Mouse (Mus musculus): ENCODE measurements around the gene Whamm.
A peak's percentile ranks its signal among the peaks of the same experiment; 100 is the strongest.

The Whamm gene

DNA sequence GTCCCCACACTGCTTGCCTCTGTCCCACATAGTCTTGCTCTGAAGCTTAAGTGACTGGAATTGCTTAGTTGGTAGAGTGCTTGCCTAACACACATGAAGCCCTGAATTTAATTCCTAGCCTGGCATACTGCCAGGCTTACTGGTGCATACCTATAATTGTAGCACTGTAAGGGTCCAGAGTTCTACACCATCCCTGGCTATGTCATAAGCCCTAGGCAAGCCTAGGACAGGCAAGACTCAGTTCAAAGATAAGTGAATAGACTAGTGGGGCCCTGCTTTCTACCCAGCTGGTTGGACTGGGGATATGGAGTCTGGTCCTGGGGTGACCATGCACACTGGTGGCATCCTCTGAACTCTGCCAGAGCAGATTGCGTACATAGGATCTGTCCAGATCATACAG lies 26.6 kb downstream of the Whamm start:
- DNase-seq (ENCODE audit: low spot score): no peak

DNA sequence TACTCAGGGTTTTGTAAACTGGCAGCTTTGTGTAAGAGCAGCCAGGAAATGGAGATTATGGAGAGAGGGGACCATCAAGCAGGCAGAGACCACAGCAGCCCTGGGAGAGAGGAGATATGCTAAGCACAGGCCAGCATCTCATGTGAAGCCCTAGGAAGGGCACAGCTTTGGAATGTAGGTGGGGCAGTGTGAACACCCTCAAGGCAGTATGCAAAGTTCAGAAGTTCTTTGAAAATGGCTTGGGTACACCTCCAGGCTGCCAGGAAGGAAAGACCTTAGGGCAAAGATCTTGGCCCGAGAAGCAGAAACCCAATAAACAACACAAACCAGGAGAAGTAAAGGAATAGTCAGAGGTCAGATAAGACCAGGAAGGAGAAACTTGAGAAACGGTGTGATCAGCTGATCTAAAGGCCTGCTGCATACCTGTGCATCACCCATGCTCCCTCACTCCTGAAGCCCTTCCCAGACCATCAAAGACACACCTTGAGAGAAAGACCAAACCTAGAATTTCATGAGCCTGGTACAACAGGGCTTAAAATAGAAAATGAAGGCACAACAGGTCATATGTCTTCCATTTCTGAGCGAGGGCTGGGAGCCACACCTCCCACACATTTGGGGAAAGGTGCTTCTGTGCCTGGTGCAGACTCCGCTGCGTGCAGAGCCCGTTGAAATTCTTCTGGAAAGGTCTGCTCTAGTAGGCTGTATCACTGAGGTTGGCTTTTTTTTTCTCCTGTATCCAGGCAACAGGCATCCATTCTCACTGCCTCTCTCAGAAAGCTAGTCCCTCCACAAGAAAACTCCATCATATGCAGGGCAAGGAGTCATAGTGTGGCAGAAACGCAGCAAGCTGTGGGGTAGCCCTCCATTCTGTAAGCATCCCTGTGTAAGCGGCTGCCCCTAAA lies 28.6 kb downstream of the Whamm start:
- no peak for DNase-seq (ENCODE audit: low spot score)

- DNase-seq (ENCODE audit: low spot score): no peak
Measured at GRCm38 (mm10) chr7:81604991-81605390, 33.9 kb downstream of the Whamm start.

DNA sequence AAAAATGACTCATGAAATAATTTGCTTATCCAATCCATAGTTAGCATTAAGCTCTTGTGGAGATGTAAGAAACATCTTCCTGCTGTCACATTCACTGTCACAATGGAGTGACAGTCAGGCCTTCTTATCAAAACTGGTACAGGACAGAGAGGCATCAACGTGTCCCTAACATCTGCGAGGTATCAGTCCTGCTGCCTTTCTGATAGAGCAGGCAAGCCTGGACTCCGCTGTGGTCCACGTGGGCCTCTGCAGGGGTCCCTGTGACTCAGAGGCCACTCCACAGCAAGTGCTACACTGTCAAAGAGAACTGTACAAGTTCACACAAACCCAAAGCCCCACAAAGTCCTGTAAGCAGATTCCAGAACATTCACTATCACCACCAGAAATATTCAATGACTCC lies 34.4 kb downstream of the Whamm start:
- no peak for DNase-seq (ENCODE audit: low spot score)

DNA sequence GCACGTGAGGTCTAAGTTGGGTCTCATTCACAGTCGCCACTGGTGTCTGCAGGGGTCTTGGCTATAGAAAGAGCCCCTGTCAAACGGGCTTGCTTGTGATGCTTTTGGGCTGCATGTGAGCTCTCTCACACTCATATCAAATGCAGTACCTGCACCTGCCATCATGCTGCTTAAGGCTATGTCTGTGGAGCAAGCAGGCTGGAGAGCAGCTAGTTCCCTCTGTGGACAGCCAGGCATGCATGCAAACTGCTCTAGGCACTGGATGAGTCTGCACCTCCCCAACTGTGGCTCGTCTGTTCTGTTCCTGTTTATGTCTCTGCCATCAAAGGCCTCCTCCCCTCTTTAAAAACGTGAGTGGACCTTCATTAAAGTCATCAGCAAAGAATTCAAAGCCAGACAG lies 35.4 kb downstream of the Whamm start:
- no peak for DNase-seq (ENCODE audit: low spot score)

- peak; percentile 9 for DNase-seq (ENCODE audit: low spot score)
Measured at GRCm38 (mm10) chr7:81610125-81610524, 39.1 kb downstream of the Whamm start.

- no peak for DNase-seq (ENCODE audit: low spot score)
Measured at GRCm38 (mm10) chr7:81612856-81613635, 42.0 kb downstream of the Whamm start.

GRCm38 (mm10) chr7:81615031-81615430 lies 44.0 kb downstream of the Whamm start:
- DNase-seq (ENCODE audit: low spot score): no peak

GRCm38 (mm10) chr7:81622793-81623192 lies 51.7 kb downstream of the Whamm start:
- DNase-seq (ENCODE audit: low spot score): no peak

DNA sequence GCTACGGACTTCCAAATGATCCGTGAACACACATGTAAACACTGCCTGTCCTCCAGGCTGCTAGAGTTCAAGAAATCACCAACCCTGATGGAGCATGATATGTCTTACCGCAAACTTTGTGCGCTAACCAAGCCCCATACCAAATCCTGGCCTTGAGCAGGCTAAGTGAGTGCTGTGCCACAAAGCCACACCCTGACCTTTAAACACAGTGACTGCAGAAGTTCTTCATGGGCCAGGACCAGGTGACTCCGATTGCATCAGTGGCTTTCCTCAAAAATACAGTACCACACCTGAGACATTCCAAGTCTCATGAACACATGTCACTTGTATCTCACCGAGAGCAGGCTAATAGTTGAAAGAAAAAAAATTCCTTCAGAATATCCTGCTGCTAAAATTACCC lies 52.7 kb downstream of the Whamm start:
- DNase-seq (ENCODE audit: low spot score): no peak

GRCm38 (mm10) chr7:81626460-81626859 lies 55.4 kb downstream of the Whamm start:
- DNase-seq (ENCODE audit: low spot score): no peak

DNA sequence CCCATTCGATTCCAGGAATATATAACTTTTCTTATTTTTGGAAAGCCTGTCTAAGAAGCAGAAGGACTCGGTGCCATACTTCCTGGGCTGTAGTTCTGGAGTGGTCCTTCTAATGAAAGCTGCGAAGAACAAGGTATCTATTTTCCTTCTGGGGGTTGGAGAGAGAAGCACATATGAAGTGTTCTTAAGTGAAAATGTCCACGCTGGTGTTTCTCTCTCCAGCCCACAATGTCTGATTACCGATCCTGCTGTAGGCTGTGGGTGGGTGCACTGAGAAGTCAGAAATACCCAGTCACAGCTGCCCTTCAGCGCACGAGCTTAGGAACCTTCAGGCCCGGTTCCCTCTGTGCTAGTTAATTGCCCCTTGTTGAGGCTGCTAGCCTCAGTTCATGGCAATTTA lies 60.2 kb downstream of the Whamm start:
- DNase-seq (ENCODE audit: low spot score): no peak

DNA sequence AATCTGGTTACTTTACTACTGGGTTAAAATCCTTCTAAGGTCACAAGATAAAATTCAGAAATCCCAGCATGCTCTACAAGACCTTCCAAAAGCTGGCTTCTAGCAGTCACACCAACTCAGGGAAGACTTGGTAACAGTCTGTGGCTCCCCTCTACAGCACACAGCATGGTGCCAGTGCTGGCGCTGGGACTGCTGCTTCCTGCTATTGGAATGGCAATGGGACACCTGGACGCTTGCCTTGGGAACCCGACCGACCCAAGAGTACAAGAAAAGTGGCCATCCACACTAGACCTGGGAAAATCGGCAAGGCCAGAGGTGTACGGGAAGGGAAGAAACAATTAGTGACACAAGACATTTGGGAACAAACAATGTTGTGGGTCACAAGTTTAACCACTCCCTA lies 61.5 kb downstream of the Whamm start:
- DNase-seq (ENCODE audit: low spot score): no peak

- no peak for DNase-seq (ENCODE audit: low spot score)
Measured at GRCm38 (mm10) chr7:81641101-81641500, 70.0 kb downstream of the Whamm start.

DNA sequence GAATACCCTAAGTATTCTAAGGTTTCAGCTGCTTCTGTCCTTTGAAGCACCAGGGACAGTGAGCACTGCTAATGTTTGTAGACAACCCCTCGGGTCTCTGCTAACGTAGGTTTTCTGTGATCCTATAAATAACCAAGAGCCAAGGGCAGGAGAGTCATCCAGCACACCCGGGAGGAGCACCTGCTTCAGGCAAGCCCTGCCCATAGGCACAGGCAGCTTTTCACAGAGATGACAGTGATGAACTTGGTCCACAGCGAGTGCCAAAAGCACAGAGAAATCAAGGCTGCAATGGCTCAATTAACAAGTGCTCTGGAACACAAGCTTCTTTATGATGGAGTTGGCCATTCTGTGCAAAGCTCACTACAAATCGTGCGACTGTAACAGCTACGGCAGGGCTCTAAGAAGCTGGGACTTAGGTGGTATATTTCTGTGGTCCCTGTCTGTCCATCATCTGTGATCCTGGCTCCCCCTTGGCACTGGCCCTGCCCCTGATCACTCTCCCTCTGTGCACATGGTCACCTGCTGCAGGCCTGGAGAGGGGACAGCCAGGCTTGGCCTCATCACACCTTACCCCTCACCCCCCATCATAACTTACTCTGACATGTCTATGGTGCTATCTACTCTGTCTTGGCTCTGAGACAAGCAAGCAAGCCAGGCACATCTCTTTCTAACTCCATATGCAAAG lies 73.6 kb downstream of the Whamm start:
- DNase-seq (ENCODE audit: low spot score): no peak
